Mouse (Mus musculus): ENCODE measurements at regions not wholly inside any gene's neighbourhood (a gene's known extent, or its start where the extent isn't known, plus 50 kb on each side); places are given as distances from the start of the nearest gene placed in this dataset.

GRCm38 (mm10) chr2:10921486-10922450, 250.1 kb upstream of the Prkcq start:
- H3K36me3 ChIP-seq (ENCODE audit: control insufficient read depth, insufficient read depth, low read length, poor library complexity, severe bottlenecking), result no peaks in the 10 kb centered on the region
- H3K4me1 ChIP-seq (ENCODE audit: control insufficient read depth in 2 of 2, insufficient read depth in 2 of 2, low read length in 2 of 2, poor library complexity in 1 of 2), result no peaks in the 10 kb centered on the region
- no peak overlapping the region for H3K27ac ChIP-seq (ENCODE audit: insufficient read depth, low read depth, low read length, poor library complexity, severe bottlenecking)
- H3K9ac ChIP-seq (ENCODE audit: insufficient read depth, low read depth, low read length, poor library complexity, severe bottlenecking), result no peak overlapping the region
- in situ Hi-C loops (cut with MboI; ENCODE audit: low sequenced_read_pairs in 2 of 2, unreplicated experiment in 2 of 2), result no loop called here
- H3K9me3 ChIP-seq (ENCODE audit: control insufficient read depth, insufficient read depth, low read depth, low read length), result no peaks in the 10 kb centered on the region
- no peak for DNase-seq (ENCODE audit: low read depth, low spot score)
- no peak for TF ChIP-seq MAFK (IDR thresholded peaks at IDR 0.05; ENCODE audit: insufficient read depth, low read depth, low read length)
- TF ChIP-seq ZNF384 (IDR thresholded peaks at IDR 0.05; ENCODE audit: low read depth, low read length), result no peak
- TF ChIP-seq CHD2 (IDR thresholded peaks at IDR 0.05; ENCODE audit: low read depth, low read length), result no peak
- no peak for TF ChIP-seq HCFC1 (IDR thresholded peaks at IDR 0.05; ENCODE audit: borderline replicate concordance, insufficient read depth, low read length)
- no peak for TF ChIP-seq ZC3H11A (IDR thresholded peaks at IDR 0.05; ENCODE audit: borderline replicate concordance, low read depth, low read length)
- no peak overlapping the region for H3K4me3 ChIP-seq (ENCODE audit: insufficient read depth in 1 of 2, low read depth in 1 of 2, low read length in 2 of 2, poor library complexity in 1 of 2, severe bottlenecking in 1 of 2)

DNA sequence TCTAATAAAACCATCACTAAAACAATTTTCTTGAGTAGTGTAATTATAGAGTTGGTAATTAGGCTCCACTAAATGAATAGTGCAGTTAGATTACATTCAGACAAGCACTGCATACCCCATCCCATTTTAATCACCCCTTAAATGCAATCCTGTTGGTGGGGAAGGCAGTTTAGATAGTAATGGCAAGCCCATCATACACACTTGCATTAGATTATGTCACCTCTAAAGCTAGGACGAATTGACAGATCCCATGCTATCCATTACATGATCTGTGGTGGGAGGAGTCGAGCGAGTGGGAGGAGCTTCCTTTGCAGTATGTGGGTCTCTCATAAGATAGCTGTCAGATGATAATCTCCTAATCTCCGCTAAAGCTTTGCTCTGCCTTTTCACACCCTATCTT, 247.9 kb upstream of the Prkcq start:
- in situ Hi-C loops (cut with MboI; ENCODE audit: low sequenced_read_pairs in 2 of 2, unreplicated experiment in 2 of 2), result no loop called here
- Histone ChIP-seq H3K4me1 (ENCODE audit: control insufficient read depth in 2 of 2, insufficient read depth in 2 of 2, low read length in 2 of 2, poor library complexity in 1 of 2) (no peaks in the 10 kb centered on the region), H3K4me3 (ENCODE audit: insufficient read depth in 1 of 2, low read depth in 1 of 2, low read length in 2 of 2, poor library complexity in 1 of 2, severe bottlenecking in 1 of 2) (no peak overlapping the region), H3K27ac (ENCODE audit: insufficient read depth, low read depth, low read length, poor library complexity, severe bottlenecking) (no peak overlapping the region), H3K9me3 (ENCODE audit: control insufficient read depth, insufficient read depth, low read depth, low read length) (no peaks in the 10 kb centered on the region), H3K36me3 (ENCODE audit: control insufficient read depth, insufficient read depth, low read length, poor library complexity, severe bottlenecking) (no peaks in the 10 kb centered on the region), H3K9ac (ENCODE audit: insufficient read depth, low read depth, low read length, poor library complexity, severe bottlenecking) (no peak overlapping the region)
- no peak for TF ChIP-seq CHD2 (IDR thresholded peaks at IDR 0.05; ENCODE audit: low read depth, low read length)
- TF ChIP-seq MAFK (IDR thresholded peaks at IDR 0.05; ENCODE audit: insufficient read depth, low read depth, low read length), result no peak
- no peak for TF ChIP-seq ZC3H11A (IDR thresholded peaks at IDR 0.05; ENCODE audit: borderline replicate concordance, low read depth, low read length)
- no peak for TF ChIP-seq ZNF384 (IDR thresholded peaks at IDR 0.05; ENCODE audit: low read depth, low read length)
- no peak for TF ChIP-seq HCFC1 (IDR thresholded peaks at IDR 0.05; ENCODE audit: borderline replicate concordance, insufficient read depth, low read length)
- no peak for DNase-seq (ENCODE audit: low read depth, low spot score)

- DNase-seq (ENCODE audit: low read depth, low spot score), result no peak
- H3K27ac ChIP-seq (ENCODE audit: insufficient read depth, low read depth, low read length, poor library complexity, severe bottlenecking), result no peak overlapping the region
- H3K4me3 ChIP-seq (ENCODE audit: insufficient read depth in 1 of 2, low read depth in 1 of 2, low read length in 2 of 2, poor library complexity in 1 of 2, severe bottlenecking in 1 of 2), result no peak overlapping the region
- H3K4me1 ChIP-seq (ENCODE audit: control insufficient read depth in 2 of 2, insufficient read depth in 2 of 2, low read length in 2 of 2, poor library complexity in 1 of 2), result no peaks in the 10 kb centered on the region
- in situ Hi-C loops (cut with MboI; ENCODE audit: low sequenced_read_pairs in 2 of 2, unreplicated experiment in 2 of 2), result no loop called here
- TF ChIP-seq HCFC1 (IDR thresholded peaks at IDR 0.05; ENCODE audit: borderline replicate concordance, insufficient read depth, low read length) (no peak), ZC3H11A (IDR thresholded peaks at IDR 0.05; ENCODE audit: borderline replicate concordance, low read depth, low read length) (no peak), MAFK (IDR thresholded peaks at IDR 0.05; ENCODE audit: insufficient read depth, low read depth, low read length) (no peak), CHD2 (IDR thresholded peaks at IDR 0.05; ENCODE audit: low read depth, low read length) (no peak), ZNF384 (IDR thresholded peaks at IDR 0.05; ENCODE audit: low read depth, low read length) (no peak)
- no peaks in the 10 kb centered on the region for H3K36me3 ChIP-seq (ENCODE audit: control insufficient read depth, insufficient read depth, low read length, poor library complexity, severe bottlenecking)
- no peak overlapping the region for H3K9ac ChIP-seq (ENCODE audit: insufficient read depth, low read depth, low read length, poor library complexity, severe bottlenecking)
- H3K9me3 ChIP-seq (ENCODE audit: control insufficient read depth, insufficient read depth, low read depth, low read length), result no peaks in the 10 kb centered on the region
Measured at GRCm38 (mm10) chr2:10925361-10925760, 246.5 kb upstream of the Prkcq start.

- Histone ChIP-seq H3K9me3 (ENCODE audit: control insufficient read depth, insufficient read depth, low read depth, low read length) (peaks cover 2% of the 10 kb centered on the region; the same call in 1 of the 2 replicates), H3K4me1 (ENCODE audit: control insufficient read depth in 2 of 2, insufficient read depth in 2 of 2, low read length in 2 of 2, poor library complexity in 1 of 2) (no peaks in the 10 kb centered on the region), H3K36me3 (ENCODE audit: control insufficient read depth, insufficient read depth, low read length, poor library complexity, severe bottlenecking) (no peaks in the 10 kb centered on the region), H3K4me3 (ENCODE audit: insufficient read depth in 1 of 2, low read depth in 1 of 2, low read length in 2 of 2, poor library complexity in 1 of 2, severe bottlenecking in 1 of 2) (no peak overlapping the region), H3K9ac (ENCODE audit: insufficient read depth, low read depth, low read length, poor library complexity, severe bottlenecking) (no peak overlapping the region), H3K27ac (ENCODE audit: insufficient read depth, low read depth, low read length, poor library complexity, severe bottlenecking) (no peak overlapping the region)
- in situ Hi-C loops (cut with MboI; ENCODE audit: low sequenced_read_pairs in 2 of 2, unreplicated experiment in 2 of 2), result no loop called here
- TF ChIP-seq ZNF384 (IDR thresholded peaks at IDR 0.05; ENCODE audit: low read depth, low read length) (no peak), ZC3H11A (IDR thresholded peaks at IDR 0.05; ENCODE audit: borderline replicate concordance, low read depth, low read length) (no peak), CHD2 (IDR thresholded peaks at IDR 0.05; ENCODE audit: low read depth, low read length) (no peak), MAFK (IDR thresholded peaks at IDR 0.05; ENCODE audit: insufficient read depth, low read depth, low read length) (no peak), HCFC1 (IDR thresholded peaks at IDR 0.05; ENCODE audit: borderline replicate concordance, insufficient read depth, low read length) (no peak)
- DNase-seq (ENCODE audit: low read depth, low spot score), result no peak
Measured at GRCm38 (mm10) chr2:10937405-10937804, 234.5 kb upstream of the Prkcq start.
